Mouse (Mus musculus) limb, embryonic 14.5 days (tissue): Measurements from ENCODE around the gene Glyr1. TPM values are rescaled to one million over a fixed set of nuclear protein-coding genes. Genes with fewer than 3 reads are reported as not detected.
A peak's percentile ranks its signal among the peaks of the same experiment; 100 is the strongest.

ENCODE experiments used
- ATAC-seq: fragments of 200-750 bp; cut with Nextera tagmentation; 2 replicates; pipeline ENCODE4 v1.8.0; 2017; ENCODE audit warnings: low read depth, moderate number of reproducible peaks, moderate TSS enrichment; ENCODE audit not compliant: low FRiP score
- DNase-seq: peaks from one replicate; pipeline ENCODE4 v3.0.0-alpha.2; 2015; ENCODE audit warnings: low spot score
- H3K27ac ChIP-seq: fragments of 300-500 bp; sonication (generic); replicated peaks from 2 replicates; pipeline ENCODE4 v1.5.1; 2014; ENCODE audit warnings: low read depth, mild to moderate bottlenecking, low read length, moderate library complexity, mixed read lengths
- H3K27me3 ChIP-seq: fragments of 300-500 bp; sonication (generic); 2 replicates; pipeline ENCODE4 v1.6.1; 2014; ENCODE audit warnings: low read length, mixed read lengths; ENCODE audit not compliant: control insufficient read depth, insufficient read depth
- H3K36me3 ChIP-seq: fragments of 300-500 bp; sonication (generic); 2 replicates; pipeline ENCODE4 v1.6.1; 2014; ENCODE audit warnings: mild to moderate bottlenecking, low read length, moderate library complexity, mixed read lengths; ENCODE audit not compliant: control insufficient read depth, insufficient read depth
- H3K4me1 ChIP-seq: fragments of 300-500 bp; sonication (generic); 2 replicates; pipeline ENCODE4 v1.6.1; 2014; ENCODE audit warnings: antibody characterized with exemption, low read length, mixed read lengths; ENCODE audit not compliant: control insufficient read depth, insufficient read depth
- H3K4me2 ChIP-seq: fragments of 300-500 bp; sonication (generic); replicated peaks from 2 replicates; pipeline ENCODE4 v1.6.1; 2014; ENCODE audit warnings: low read depth, mild to moderate bottlenecking, low read length, moderate library complexity; ENCODE audit not compliant: severe bottlenecking
- H3K4me3 ChIP-seq: fragments of 300-500 bp; sonication (generic); replicated peaks from 2 replicates; pipeline ENCODE4 v1.5.1; 2014; ENCODE audit warnings: low read length
- H3K9ac ChIP-seq: fragments of 300-500 bp; sonication (generic); 2 replicates; pipeline ENCODE4 v1.6.1; 2014; ENCODE audit warnings: mild to moderate bottlenecking, low read depth, low read length, moderate library complexity; ENCODE audit not compliant: severe bottlenecking
- H3K9me3 ChIP-seq: fragments of 300-500 bp; sonication (generic); 2 replicates; pipeline ENCODE4 v1.6.1; 2016; ENCODE audit warnings: low read length; ENCODE audit not compliant: control insufficient read depth
- POLR2A ChIP-seq: fragments of 200-500 bp; IDR thresholded peaks from 2 replicates; pipeline ENCODE4 v1.8.0; 2012; ENCODE audit warnings: inconsistent platforms, mild to moderate bottlenecking, moderate library complexity, borderline replicate concordance; ENCODE audit not compliant: insufficient read depth, insufficient read length; ENCODE audit errors: extremely low read depth
- WGBS: fragments of 180-500 bp; shearing (Covaris S2); extraction: QIAGEN DNeasy Blood & Tissue Kit; methylation state at CpG from one replicate; pipeline ENCODE4 v1.1.7; 2014; 5-methylcytosine and 5-hydroxymethylcytosine counted together
- polyA plus RNA-seq, 2 experiments: library from polyadenylated mRNA; depleted of rRNA in 1 of 2; stranded (reverse) in 1 of 2; unstranded in 1 of 2; fragments of >200 nt; fragmentation: Nextera tagmentation in 1 of 2; extraction: Ambion mirVana in 1 of 2; gene quantifications; 2 replicates each; pipeline versions ENCODE4 v1.2.1 to v1.2.3; 2012 to 2014

Gene Glyr1
- polyA plus RNA-seq, 2 experiments: 87.9 to 121 TPM

DNA sequence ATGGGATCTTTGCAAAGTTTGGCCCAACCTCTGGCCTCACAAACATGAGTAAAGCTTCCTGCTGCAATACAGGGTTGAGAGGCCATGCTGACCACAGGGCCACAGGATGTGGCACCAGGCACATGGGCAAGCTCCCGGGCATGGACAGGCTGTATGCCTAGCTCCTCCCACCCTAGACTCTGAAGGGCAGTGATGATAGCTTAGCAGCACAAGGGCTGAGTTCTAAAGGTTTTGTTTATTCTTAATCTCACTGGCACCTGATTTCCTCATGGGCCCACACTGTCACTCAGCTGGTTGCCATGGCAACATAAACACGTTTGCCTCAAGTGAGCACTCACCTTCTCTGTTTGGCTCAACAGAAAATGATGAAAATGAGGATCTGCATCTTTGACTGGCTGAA is 19.8 kb downstream of the Glyr1 start:
- WGBS: 75% methylated on average over 2 of the region's 2 CpGs
- no peak for ATAC-seq
- H3K27ac ChIP-seq: no peak overlapping the region
- no peak overlapping the region for H3K4me3 ChIP-seq
- no peak overlapping the region for H3K9ac ChIP-seq
- TF ChIP-seq POLR2A: no peak
- no peaks in the 10 kb centered on the region for H3K4me1 ChIP-seq
- peaks cover 96% of the 10 kb centered on the region for H3K36me3 ChIP-seq
- no peak for DNase-seq
- H3K4me2 ChIP-seq: no peak overlapping the region
- no peaks in the 10 kb centered on the region for H3K27me3 ChIP-seq
- H3K9me3 ChIP-seq: no peaks in the 10 kb centered on the region

GRCm38 (mm10) chr16:5024021-5024420 is 25.6 kb downstream of the Glyr1 start:
- H3K4me1 ChIP-seq: no peaks in the 10 kb centered on the region
- no peak overlapping the region for H3K27ac ChIP-seq
- H3K4me3 ChIP-seq: no peak overlapping the region
- H3K9ac ChIP-seq: no peak overlapping the region
- no peak for DNase-seq
- no peak for ATAC-seq
- peaks cover 96% of the 10 kb centered on the region for H3K36me3 ChIP-seq
- H3K4me2 ChIP-seq: no peak overlapping the region
- no peak for TF ChIP-seq POLR2A
- H3K9me3 ChIP-seq: no peaks in the 10 kb centered on the region
- H3K27me3 ChIP-seq: no peaks in the 10 kb centered on the region
- 96% methylated on average over 3 of the region's 3 CpGs for WGBS

DNA sequence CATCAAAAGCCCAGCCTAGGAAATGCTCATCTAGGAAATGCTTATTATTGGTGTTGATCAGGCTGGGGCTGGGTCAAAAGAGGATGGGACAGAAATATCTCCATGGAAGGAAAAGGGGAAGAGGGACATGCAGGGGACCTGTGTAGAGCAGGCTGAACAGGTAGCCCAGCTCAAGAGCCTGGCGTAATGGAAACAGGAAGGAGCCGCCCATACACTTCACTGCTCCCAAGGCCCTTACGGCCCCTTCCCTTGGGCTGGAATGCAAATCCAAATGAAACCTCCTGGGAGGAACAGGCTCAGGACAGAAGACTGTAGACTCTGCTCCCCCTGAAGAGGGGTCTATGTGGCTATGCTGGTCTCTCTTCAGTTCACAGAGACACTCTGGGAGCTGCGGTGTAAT is 35.1 kb downstream of the Glyr1 start:
- H3K27ac ChIP-seq: no peak overlapping the region
- H3K4me3 ChIP-seq: no peak overlapping the region
- H3K36me3 ChIP-seq: peaks cover 58% of the 10 kb centered on the region
- H3K27me3 ChIP-seq: no peaks in the 10 kb centered on the region
- TF ChIP-seq POLR2A: no peak
- peaks cover 6% of the 10 kb centered on the region; the same call in 1 of the 2 replicates for H3K4me1 ChIP-seq
- no peak overlapping the region for H3K4me2 ChIP-seq
- no peaks in the 10 kb centered on the region for H3K9me3 ChIP-seq
- 93% methylated on average over 3 of the region's 4 CpGs for WGBS
- no peak for ATAC-seq
- H3K9ac ChIP-seq: no peak overlapping the region
- DNase-seq: no peak

GRCm38 (mm10) chr16:5013054-5013838 is 36.4 kb downstream of the Glyr1 start, which contains the start of gene Rogdi:
Gene Rogdi (minus strand): TSS chr16:5013553.
- DNase-seq (peak; percentile 100), ATAC-seq (peak; percentile 99)
- peaks cover 51% of the 10 kb centered on the region for H3K36me3 ChIP-seq
- H3K4me1 ChIP-seq: peaks cover 6% of the 10 kb centered on the region; the same call in 1 of the 2 replicates
- TF ChIP-seq POLR2A: 0 out of 2 replicates have a peak, but pooled peaks have one; percentile 48
- peak within 1 kb of the TSS; percentile 65 for H3K9ac ChIP-seq
- peak within 1 kb of the TSS; percentile 72 for H3K4me3 ChIP-seq
- peak within 1 kb of the TSS; percentile 83 for H3K4me2 ChIP-seq
- H3K27me3 ChIP-seq: no peaks in the 10 kb centered on the region
- H3K9me3 ChIP-seq: no peaks in the 10 kb centered on the region
- H3K27ac ChIP-seq: 0 out of 2 replicates have a peak within 1 kb of the TSS, but pooled peaks have one; percentile 38
- 2% methylated on average over 45 of the region's 63 CpGs for WGBS

- Histone ChIP-seq H3K4me3 (peak overlapping the region; percentile 72), H3K4me1 (peaks cover 6% of the 10 kb centered on the region; the same call in 1 of the 2 replicates), H3K36me3 (peaks cover 41% of the 10 kb centered on the region), H3K4me2 (peak overlapping the region; percentile 83), H3K27ac (no peak overlapping the region), H3K27me3 (no peaks in the 10 kb centered on the region), H3K9me3 (no peaks in the 10 kb centered on the region), H3K9ac (peak overlapping the region; percentile 65)
- no peak for TF ChIP-seq POLR2A
- ATAC-seq (no peak), DNase-seq (no peak)
- WGBS: 47% methylated on average over 13 of the region's 13 CpGs
Measured at GRCm38 (mm10) chr16:5012036-5013005, 37.3 kb downstream of the Glyr1 start.
